Mouse (Mus musculus) lung, adult 2 months (tissue): Measurements from ENCODE around the gene Ccdc181. TPM values are rescaled to one million over a fixed set of nuclear protein-coding genes. Genes with fewer than 3 reads are reported as not detected.
A peak's percentile ranks its signal among the peaks of the same experiment; 100 is the strongest.

ENCODE experiments used
- DNase-seq: peaks from one replicate; pipeline ENCODE4 v3.0.0; 2022
- H3K4me1 ChIP-seq: fragments of 200-500 bp; 2 replicates; pipeline ENCODE4 v1.6.1; 2011; ENCODE audit warnings: low read length; ENCODE audit not compliant: control insufficient read depth, insufficient read depth
- H3K4me3 ChIP-seq: fragments of 200-500 bp; replicated peaks from 2 replicates; pipeline ENCODE3; 2011; ENCODE audit warnings: low read depth, mild to moderate bottlenecking, control low read depth, low read length; ENCODE audit errors: extremely low read depth
- CTCF ChIP-seq: fragments of 200-500 bp; IDR thresholded peaks from 2 replicates; pipeline ENCODE4 v1.5.1; 2011; ENCODE audit warnings: mild to moderate bottlenecking, low read length, control low read depth; ENCODE audit not compliant: insufficient read depth
- POLR2A ChIP-seq: fragments of 200-500 bp; IDR thresholded peaks from 2 replicates; pipeline ENCODE4 v1.6.1; 2011; ENCODE audit warnings: low read depth, mild to moderate bottlenecking, control low read depth, low read length, borderline replicate concordance; ENCODE audit errors: extremely low read depth
- WGBS: fragments of 180-500 bp; shearing (Covaris S2); methylation state at CpG from one replicate; pipeline ENCODE4 v1.1.7; 2018; 5-methylcytosine and 5-hydroxymethylcytosine counted together
- polyA plus RNA-seq: library from polyadenylated mRNA; depleted of rRNA; stranded (reverse); fragments of >200 nt; gene quantifications from 2 replicates; pipeline ENCODE4 v1.2.3, GENCODE M21; 2012

Gene Ccdc181
- polyA plus RNA-seq, 1 experiment = 5.5 TPM

DNA sequence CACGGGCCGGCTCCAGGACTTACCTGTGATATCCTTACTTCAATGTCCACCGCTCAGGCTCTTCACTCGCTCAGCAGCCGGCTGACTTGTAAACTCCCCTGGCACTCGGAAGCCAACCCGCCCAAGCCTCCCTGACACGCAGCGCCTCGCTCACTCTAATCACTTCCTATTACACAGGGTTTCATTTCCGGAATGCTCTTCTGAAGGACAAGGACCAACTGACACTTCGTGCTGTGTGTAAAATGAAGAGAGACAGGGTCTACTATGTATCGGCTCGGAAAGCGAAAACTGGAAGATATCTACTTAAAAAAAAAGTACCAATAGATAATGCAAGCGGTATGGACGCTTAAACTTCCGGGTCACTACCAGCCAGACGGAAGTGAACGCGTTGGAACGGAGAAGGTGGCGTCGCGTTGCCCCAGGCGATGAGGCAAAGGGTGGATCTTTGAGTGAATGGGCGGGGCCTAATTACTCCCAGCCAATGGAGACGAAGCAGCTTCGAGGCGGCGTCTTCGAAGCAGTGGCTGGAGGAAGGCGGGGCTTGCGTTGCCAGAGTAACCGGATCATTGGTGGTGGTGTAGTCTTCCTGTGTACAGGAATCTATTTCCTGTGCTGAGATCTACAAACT, 31.9 kb downstream of the Ccdc181 start, which contains the start of gene Blzf1:
Gene Blzf1 (minus strand): TSS at position 366 of the 628 bp plus-strand sequence.
- H3K4me1 ChIP-seq = 0 out of 2 replicates have a peak, but pooled peaks cover 3% of the 10 kb centered on the region
- H3K4me3 ChIP-seq = peak within 1 kb of the TSS; percentile 67
- whole genome bisulfite sequencing = under 1% methylated on average over 35 of the region's 35 CpGs
- DNase-seq = peak; percentile 94
- TF ChIP-seq CTCF (no peak), POLR2A (peak; percentile 75; the same call in 1 of the 2 replicates)

GRCm38 (mm10) chr1:164307922-164308321, 32.5 kb downstream of the Ccdc181 start:
- 8% methylated on average over 10 of the region's 10 CpGs for WGBS
- DNase-seq = no peak
- H3K4me3 ChIP-seq = peak overlapping the region; percentile 67
- no peak for TF ChIP-seq POLR2A
- TF ChIP-seq CTCF = no peak
- 0 out of 2 replicates have a peak, but pooled peaks cover 3% of the 10 kb centered on the region for H3K4me1 ChIP-seq

DNA sequence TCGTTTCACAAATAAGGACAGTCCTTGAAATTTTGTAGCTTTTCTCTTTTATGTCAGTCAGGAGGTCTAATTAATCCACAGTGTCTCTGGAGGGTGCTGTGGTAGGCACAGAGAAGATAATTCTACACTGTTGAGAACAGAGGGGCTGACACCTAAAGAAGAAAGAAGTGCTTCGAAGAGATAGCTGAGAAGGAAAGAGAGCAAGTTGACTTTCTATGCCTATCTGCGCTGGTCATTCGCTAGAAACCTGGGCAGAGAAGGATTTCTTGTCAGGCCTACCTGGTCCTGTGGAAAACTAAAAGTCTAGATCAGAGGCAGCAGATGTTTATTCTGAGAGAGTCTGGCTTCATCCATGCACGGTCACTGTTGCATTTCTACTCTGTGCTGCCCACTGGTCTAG, 38.7 kb downstream of the Ccdc181 start:
- DNase-seq = no peak
- WGBS = 86% methylated on average over 5 of the region's 5 CpGs
- H3K4me1 ChIP-seq = no peaks in the 10 kb centered on the region
- TF ChIP-seq CTCF (no peak), POLR2A (no peak)
- no peak overlapping the region for H3K4me3 ChIP-seq

DNA sequence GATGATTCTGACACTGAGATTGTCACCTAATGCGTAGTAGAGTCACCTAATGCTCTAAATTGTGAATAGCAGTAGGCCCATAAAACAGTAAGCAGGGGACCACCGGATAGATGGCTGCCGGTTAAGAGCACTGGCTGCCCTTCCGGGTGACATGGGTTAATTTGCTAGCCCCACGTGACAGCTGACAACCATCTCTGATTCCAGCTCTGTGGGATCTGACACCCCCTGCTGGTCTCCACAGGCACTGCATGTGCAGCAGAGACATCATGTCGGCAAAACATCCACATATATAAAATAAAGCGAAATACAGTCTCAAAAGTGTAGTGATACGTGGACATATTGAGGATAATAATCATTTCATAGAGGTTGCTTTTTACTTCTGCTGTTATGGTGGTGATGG, 39.9 kb downstream of the Ccdc181 start:
- no peak for DNase-seq

DNA sequence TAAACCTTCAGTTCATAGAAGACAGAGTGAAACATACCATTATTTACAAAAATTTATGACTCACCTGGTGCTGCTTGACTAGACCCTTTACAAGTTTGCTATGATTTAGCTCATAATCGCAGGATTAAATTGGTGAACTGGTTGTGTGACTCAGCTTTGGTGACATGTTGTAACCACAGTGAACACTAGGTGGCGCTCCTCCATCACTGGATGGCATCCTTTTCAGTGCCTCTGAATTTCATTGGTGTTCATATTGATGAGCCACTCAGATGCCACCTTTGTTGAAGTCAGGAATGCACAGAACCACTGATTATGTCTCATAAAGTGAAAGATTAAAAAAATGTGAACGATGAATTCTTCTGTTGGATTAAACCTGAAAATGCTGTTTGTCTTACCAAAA, 41.3 kb downstream of the Ccdc181 start:
- 28% methylated on average over 3 of the region's 3 CpGs for WGBS
- H3K4me1 ChIP-seq = no peaks in the 10 kb centered on the region
- DNase-seq = peak; percentile 68
- no peak for TF ChIP-seq POLR2A
- TF ChIP-seq CTCF = peak; percentile 63; the same call in 1 of the 2 replicates
- no peak overlapping the region for H3K4me3 ChIP-seq

More for the DNA sequence above, 39.9 kb downstream of the Ccdc181 start:
- TF ChIP-seq CTCF (peak; percentile 72), POLR2A (no peak)
- 75% methylated on average over 8 of the region's 8 CpGs for WGBS
- Histone ChIP-seq H3K4me3 (no peak overlapping the region), H3K4me1 (no peaks in the 10 kb centered on the region)

- DNase-seq = no peak
- H3K4me3 ChIP-seq = no peak overlapping the region
- peaks cover 2% of the 10 kb centered on the region; the same call in 1 of the 2 replicates for H3K4me1 ChIP-seq
- no peak for TF ChIP-seq CTCF
- no peak for TF ChIP-seq POLR2A
- WGBS = 65% methylated on average over 9 of the region's 9 CpGs
Measured at GRCm38 (mm10) chr1:164317261-164317660, 41.9 kb downstream of the Ccdc181 start.

GRCm38 (mm10) chr1:164318474-164318873, 43.1 kb downstream of the Ccdc181 start:
- no peak overlapping the region for H3K4me3 ChIP-seq
- DNase-seq = no peak
- WGBS = 93% methylated on average over 5 of the region's 5 CpGs

DNA sequence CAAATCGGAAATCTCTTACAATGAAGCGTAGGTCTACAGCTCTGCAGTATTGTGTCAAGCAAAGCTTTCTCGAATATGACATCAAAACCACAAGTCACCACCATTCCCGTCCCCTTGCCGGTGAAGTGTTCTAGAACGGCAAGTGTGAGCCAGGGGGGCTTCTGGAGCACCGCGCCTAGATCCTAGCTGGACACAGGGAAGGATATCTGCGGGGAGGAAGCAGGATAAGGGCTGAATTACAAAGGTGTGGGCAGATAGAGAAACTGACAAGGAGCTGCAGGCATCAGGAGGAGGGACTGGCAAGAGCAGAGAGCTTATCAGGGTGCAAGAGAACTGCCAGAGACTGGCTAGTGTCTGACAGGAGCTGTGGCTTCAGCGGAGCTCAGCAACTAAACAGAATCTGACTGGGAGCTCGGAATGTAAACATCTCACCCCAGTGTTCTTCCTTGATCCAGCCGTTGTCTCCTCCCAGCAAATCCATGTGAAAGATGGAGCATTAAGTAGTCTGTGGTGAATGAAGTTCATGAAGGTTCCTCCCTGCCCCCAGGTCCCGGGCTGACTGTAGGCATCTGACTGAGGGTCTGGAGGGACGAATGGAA, 44.3 kb downstream of the Ccdc181 start:
- H3K4me3 ChIP-seq = no peak overlapping the region
- H3K4me1 ChIP-seq = peaks cover 2% of the 10 kb centered on the region; the same call in 1 of the 2 replicates
- 56% methylated on average over 14 of the region's 14 CpGs for WGBS
- TF ChIP-seq CTCF (no peak), POLR2A (no peak)
- no peak for DNase-seq

More at GRCm38 (mm10) chr1:164318474-164318873, 43.1 kb downstream of the Ccdc181 start:
- H3K4me1 ChIP-seq = peaks cover 2% of the 10 kb centered on the region; the same call in 1 of the 2 replicates
- no peak for TF ChIP-seq POLR2A
- no peak for TF ChIP-seq CTCF

- WGBS = 57% methylated on average over 5 of the region's 5 CpGs
- TF ChIP-seq POLR2A = no peak
- TF ChIP-seq CTCF = no peak
- Histone ChIP-seq H3K4me3 (no peak overlapping the region), H3K4me1 (peaks cover 2% of the 10 kb centered on the region; the same call in 1 of the 2 replicates)
- DNase-seq = no peak
Measured at GRCm38 (mm10) chr1:164320731-164321130, 45.3 kb downstream of the Ccdc181 start.

DNA sequence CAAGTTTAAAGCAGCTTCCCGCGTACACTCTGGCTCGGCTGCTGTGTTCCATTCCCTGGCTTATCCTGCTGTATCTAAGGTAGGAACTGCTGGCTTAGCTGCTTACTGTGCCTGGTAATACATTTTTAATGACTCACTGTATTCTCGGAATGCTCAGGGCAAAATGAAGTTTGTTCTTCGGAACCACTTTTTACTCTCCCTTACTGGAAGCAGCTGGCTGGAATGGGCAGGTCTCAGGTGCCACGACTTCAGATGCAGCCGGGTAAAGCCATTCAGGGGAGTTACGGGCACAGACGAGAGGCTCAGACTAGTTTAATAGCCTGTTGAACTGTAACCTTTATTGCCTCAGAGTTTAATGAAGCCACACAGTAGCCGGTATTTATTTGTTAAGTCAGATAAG, 46.0 kb downstream of the Ccdc181 start:
- Histone ChIP-seq H3K4me1 (peaks cover 2% of the 10 kb centered on the region; the same call in 1 of the 2 replicates), H3K4me3 (no peak overlapping the region)
- WGBS = 62% methylated on average over 10 of the region's 10 CpGs
- TF ChIP-seq POLR2A = no peak
- TF ChIP-seq CTCF = no peak
- no peak for DNase-seq
